Mouse (Mus musculus) olfactory bulb, adult 2 months (tissue): ENCODE data around the gene Glipr1. TPM values are rescaled to one million over a fixed set of nuclear protein-coding genes. Genes with fewer than 3 reads are reported as not detected.

ENCODE experiments used
- H3K27ac ChIP-seq: fragments of 200-500 bp; 2 replicates; pipeline ENCODE4 v1.5.1; 2012; ENCODE audit warnings: low read depth, low read length; ENCODE audit not compliant: insufficient read depth
- H3K4me1 ChIP-seq: fragments of 200-500 bp; 2 replicates; pipeline ENCODE4 v1.6.1; 2012; ENCODE audit warnings: low read length; ENCODE audit not compliant: control insufficient read depth, insufficient read depth
- H3K4me3 ChIP-seq: fragments of 200-500 bp; 2 replicates; pipeline ENCODE4 v1.5.1; 2012; ENCODE audit warnings: mild to moderate bottlenecking, low read depth, low read length, moderate library complexity; ENCODE audit not compliant: insufficient read depth
- CTCF ChIP-seq: fragments of 200-500 bp; IDR thresholded peaks from 2 replicates; pipeline ENCODE4 v1.5.1; 2012; ENCODE audit warnings: low read depth, mild to moderate bottlenecking, low read length, moderate library complexity; ENCODE audit not compliant: insufficient read depth
- POLR2A ChIP-seq: fragments of 200-500 bp; IDR thresholded peaks from 2 replicates; pipeline ENCODE4 v1.6.1; 2012; ENCODE audit warnings: mild to moderate bottlenecking, low read depth, low read length, moderate library complexity; ENCODE audit not compliant: insufficient read depth
- WGBS: fragments of 180-500 bp; shearing (Covaris S2); methylation state at CpG from one replicate; pipeline ENCODE4 v1.1.7; 2018; 5-methylcytosine and 5-hydroxymethylcytosine counted together
- polyA plus RNA-seq: library from polyadenylated mRNA; stranded (reverse); fragments of >200 nt; gene quantifications from 2 replicates; pipeline ENCODE4 v1.2.4, GENCODE M21; 2012; ENCODE audit warnings: low replicate concordance; ENCODE audit not compliant: missing spikeins, insufficient read depth, insufficient read length

Glipr1 gene
- polyA plus RNA-seq, 1 experiment = not detected

DNA sequence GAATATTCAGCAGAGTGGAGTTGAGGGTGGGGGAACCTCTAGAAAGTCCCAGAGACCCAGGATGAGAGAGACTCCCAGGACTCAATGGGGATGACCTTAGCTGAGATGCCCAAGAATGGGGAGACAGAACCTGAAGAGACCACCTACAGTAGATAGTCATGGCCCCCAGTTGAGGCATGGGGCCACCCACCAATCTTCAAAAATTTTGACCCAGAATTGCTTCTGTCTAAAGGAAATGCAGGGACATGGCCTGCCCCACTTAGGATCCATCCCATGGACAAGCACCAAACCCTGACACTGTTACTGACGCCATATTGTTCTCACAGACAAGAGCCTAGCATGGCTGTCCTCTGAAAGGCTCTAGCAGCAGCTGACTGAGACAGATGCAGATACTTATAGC lies 54.4 kb downstream of the Glipr1 start:
- no peak for TF ChIP-seq POLR2A
- no peak for TF ChIP-seq CTCF
- H3K4me3 ChIP-seq = no peak overlapping the region
- H3K4me1 ChIP-seq = no peaks in the 10 kb centered on the region
- 90% methylated on average over 1 of the region's 1 CpGs for whole genome bisulfite sequencing
- H3K27ac ChIP-seq = no peak overlapping the region

DNA sequence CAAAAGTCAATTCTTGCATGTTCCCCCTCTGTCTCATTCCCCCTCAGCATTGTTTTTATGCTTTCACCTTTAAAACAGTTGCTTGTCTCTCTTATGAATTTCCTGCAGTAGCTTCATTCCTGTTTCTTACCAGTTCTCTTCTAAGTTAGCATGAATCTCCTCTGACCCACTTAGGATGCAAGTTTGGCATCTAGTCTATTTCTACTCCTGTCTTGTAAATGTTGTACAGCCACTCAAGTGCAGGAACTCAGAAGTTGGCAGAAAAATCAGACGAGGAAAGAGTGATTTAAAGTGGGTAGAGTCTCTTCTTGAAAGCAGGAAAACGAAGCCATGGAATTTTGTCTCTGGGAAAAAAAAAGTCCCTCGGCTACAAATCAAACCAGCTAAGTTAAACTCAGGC lies 56.9 kb downstream of the Glipr1 start:
- TF ChIP-seq CTCF (no peak), POLR2A (no peak)
- Histone ChIP-seq H3K27ac (no peak overlapping the region), H3K4me1 (no peaks in the 10 kb centered on the region), H3K4me3 (no peak overlapping the region)
- 68% methylated on average over 3 of the region's 3 CpGs for WGBS

DNA sequence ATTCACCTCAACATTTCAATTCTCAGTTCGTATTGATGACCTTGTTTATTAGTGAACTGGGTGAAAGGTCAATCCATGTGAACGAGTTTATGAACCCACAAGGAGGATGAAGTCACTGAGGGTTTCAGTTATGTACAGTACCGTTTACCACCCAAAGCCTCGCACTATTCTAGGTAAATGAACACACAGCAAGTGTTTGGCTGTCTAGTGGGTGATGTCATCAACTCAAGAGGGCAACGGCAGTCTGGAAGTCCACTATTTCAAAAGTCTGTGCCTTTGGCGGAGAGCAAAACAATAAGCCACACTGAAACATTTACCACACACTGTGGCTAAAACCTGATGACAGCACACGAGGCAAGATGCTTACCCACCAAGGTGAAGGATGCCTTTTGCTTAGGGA lies 59.4 kb downstream of the Glipr1 start:
- no peak overlapping the region for H3K4me3 ChIP-seq
- no peak overlapping the region for H3K27ac ChIP-seq
- H3K4me1 ChIP-seq = no peaks in the 10 kb centered on the region
- TF ChIP-seq CTCF (no peak), POLR2A (no peak)
- WGBS = 85% methylated on average over 7 of the region's 7 CpGs

DNA sequence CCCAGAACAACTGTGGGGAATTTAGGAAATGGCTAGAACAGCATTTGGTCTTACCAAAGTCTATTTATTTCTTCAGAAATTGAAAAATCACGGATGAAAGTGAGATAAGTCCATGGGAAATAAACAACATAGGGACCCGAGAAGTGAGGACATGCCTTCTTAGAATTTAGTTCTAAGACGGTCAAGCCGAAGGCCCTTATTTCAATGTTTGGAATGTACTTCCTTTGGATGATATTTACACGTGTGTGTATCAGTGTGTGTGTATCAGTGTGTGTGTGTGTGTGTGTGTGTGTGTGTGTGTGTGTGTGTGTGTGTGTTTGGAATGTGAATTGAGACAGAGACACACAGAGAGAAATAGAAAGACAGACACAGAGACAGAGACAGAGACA lies 65.3 kb downstream of the Glipr1 start:
- H3K27ac ChIP-seq = no peak overlapping the region
- TF ChIP-seq POLR2A (no peak), CTCF (no peak)
- H3K4me1 ChIP-seq = no peaks in the 10 kb centered on the region; the same call in 1 of the 2 replicates
- WGBS = 84% methylated on average over 5 of the region's 5 CpGs
- H3K4me3 ChIP-seq = no peak overlapping the region

- TF ChIP-seq CTCF (no peak), POLR2A (no peak)
- 57% methylated on average over 13 of the region's 13 CpGs for WGBS
These were observed 65.8 kb downstream of the Glipr1 start for GRCm38 (mm10) chr10:111936491-111937145.

DNA sequence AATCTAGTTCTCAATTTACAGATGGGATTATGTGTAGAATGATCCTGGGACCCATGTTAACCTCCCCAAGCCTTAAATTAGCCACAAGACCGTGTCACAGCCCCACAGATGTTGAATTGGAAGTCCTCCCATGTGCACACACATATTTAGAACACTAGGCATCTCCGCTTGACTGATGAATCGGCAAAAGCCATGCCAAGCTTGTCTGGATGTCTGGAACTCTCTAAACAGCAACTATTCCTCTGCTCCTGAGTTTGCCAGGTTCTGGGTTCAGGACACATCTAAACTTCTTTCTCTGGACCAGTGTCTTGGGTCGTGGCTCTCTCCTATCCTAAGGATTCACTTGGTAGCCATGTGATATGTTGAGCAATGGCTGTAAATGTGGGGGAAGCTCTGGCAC lies 66.4 kb downstream of the Glipr1 start:
- no peak for TF ChIP-seq CTCF
- TF ChIP-seq POLR2A = no peak
- Histone ChIP-seq H3K27ac (no peak overlapping the region), H3K4me1 (no peaks in the 10 kb centered on the region; the same call in 1 of the 2 replicates), H3K4me3 (no peak overlapping the region)
- WGBS = 74% methylated on average over 4 of the region's 4 CpGs

More at GRCm38 (mm10) chr10:111936491-111937145, 65.8 kb downstream of the Glipr1 start:
- Histone ChIP-seq H3K4me3 (no peak overlapping the region), H3K4me1 (no peaks in the 10 kb centered on the region; the same call in 1 of the 2 replicates), H3K27ac (no peak overlapping the region)

Other genes with a start within 250 kb of the Glipr1 start
- gene Krr1, start 30.0 kb downstream of the Glipr1 start, polyA plus RNA-seq = not detected in 2 replicates
- gene Glipr1l1, start 57.6 kb upstream of the Glipr1 start, polyA plus RNA-seq = not detected in 2 replicates
- not detected in 2 replicates for gene Glipr1l2, start 80.7 kb upstream of the Glipr1 start, polyA plus RNA-seq
- gene Glipr1l3, start 157.7 kb upstream of the Glipr1 start, polyA plus RNA-seq = not detected in 2 replicates
- gene Caps2, start 161.0 kb upstream of the Glipr1 start, polyA plus RNA-seq = not detected in 2 replicates